Mouse (Mus musculus) forebrain, embryonic 11.5 days (tissue): ENCODE data around the gene Slc41a3. TPM values are rescaled to one million over a fixed set of nuclear protein-coding genes. Genes with fewer than 3 reads are reported as not detected.

Experiments
- ATAC-seq: fragments of 200-750 bp; cut with Nextera tagmentation; replicated peaks from 2 replicates; pipeline ENCODE4 v1.8.0; 2017; ENCODE audit warnings: moderate TSS enrichment; ENCODE audit not compliant: low FRiP score
- DNase-seq: peaks from one replicate; pipeline ENCODE4 v3.0.0-alpha.2; 2017; ENCODE audit warnings: low spot score
- H3K27ac ChIP-seq: fragments of 300-500 bp; sonication (generic); 2 replicates; pipeline ENCODE4 v1.5.1; 2014; ENCODE audit warnings: low read depth, low read length
- H3K27me3 ChIP-seq: fragments of 300-500 bp; sonication (generic); 2 replicates; pipeline ENCODE4 v1.6.1; 2014; ENCODE audit warnings: mild to moderate bottlenecking, low read length, mixed read lengths; ENCODE audit not compliant: control insufficient read depth, insufficient read depth
- H3K36me3 ChIP-seq: fragments of 300-500 bp; sonication (generic); 2 replicates; pipeline ENCODE4 v1.6.1; 2014; ENCODE audit warnings: mild to moderate bottlenecking, low read length, moderate library complexity, mixed read lengths; ENCODE audit not compliant: control insufficient read depth, insufficient read depth
- H3K4me1 ChIP-seq: fragments of 300-500 bp; sonication (generic); replicated peaks from 2 replicates; pipeline ENCODE4 v1.6.1; 2014; ENCODE audit warnings: low read length, mixed read lengths; ENCODE audit not compliant: control insufficient read depth, insufficient read depth
- H3K4me2 ChIP-seq: fragments of 300-500 bp; sonication (generic); 2 replicates; pipeline ENCODE4 v1.6.1; 2014; ENCODE audit warnings: low read depth, mild to moderate bottlenecking, low read length, moderate library complexity, mixed read lengths; ENCODE audit not compliant: severe bottlenecking
- H3K4me3 ChIP-seq: fragments of 300-500 bp; sonication (generic); 2 replicates; pipeline ENCODE4 v1.5.1; 2014; ENCODE audit warnings: low read depth, low read length
- H3K9ac ChIP-seq: fragments of 300-500 bp; sonication (generic); 2 replicates; pipeline ENCODE4 v1.6.1; 2014; ENCODE audit warnings: low read length
- H3K9me3 ChIP-seq: fragments of 300-500 bp; sonication (generic); 2 replicates; pipeline ENCODE4 v1.6.1; 2016; ENCODE audit warnings: low read length, mixed read lengths; ENCODE audit not compliant: control insufficient read depth
- WGBS: fragments of 180-500 bp; shearing (Covaris S2); extraction: QIAGEN DNeasy Blood & Tissue Kit; methylation state at CpG from one replicate; pipeline ENCODE4 v1.1.7; 2014; 5-methylcytosine and 5-hydroxymethylcytosine counted together
- polyA plus RNA-seq: library from polyadenylated mRNA; unstranded; fragments of >200 nt; fragmentation: Nextera tagmentation; extraction: Ambion mirVana; gene quantifications from 2 replicates; pipeline ENCODE4 v1.2.1, GENCODE M21; 2014

The Slc41a3 gene
- polyA plus RNA-seq, 1 experiment from 2014 or later, result 2.2 TPM

DNA sequence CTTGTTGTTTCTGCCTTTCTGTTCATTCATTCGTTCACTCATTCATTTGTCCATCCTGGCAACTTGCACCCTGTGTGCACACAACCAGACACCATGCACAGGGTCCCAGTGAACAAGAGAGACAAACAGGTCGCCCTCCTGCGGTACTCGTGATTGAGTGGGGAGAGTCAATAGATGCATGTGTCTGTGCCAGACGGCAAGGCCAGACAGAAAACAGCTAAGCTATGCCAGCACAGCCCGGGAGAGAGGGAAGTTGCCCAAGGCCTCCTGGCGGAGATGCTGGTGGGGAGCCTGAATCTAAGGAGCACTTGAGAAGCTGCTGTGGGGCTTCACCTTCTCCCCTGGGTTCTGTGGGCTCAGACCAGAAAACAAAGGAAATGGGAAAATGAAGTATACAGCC, 10.8 kb downstream of the Slc41a3 start:
- H3K9me3 ChIP-seq, result no peaks in the 10 kb centered on the region
- H3K9ac ChIP-seq, result no peak overlapping the region
- 81% methylated on average over 7 of the region's 7 CpGs for WGBS
- no peaks in the 10 kb centered on the region for H3K27me3 ChIP-seq
- ATAC-seq, result no peak
- no peak overlapping the region for H3K4me2 ChIP-seq
- H3K4me1 ChIP-seq, result no peaks in the 10 kb centered on the region
- no peak overlapping the region for H3K27ac ChIP-seq
- no peak overlapping the region for H3K4me3 ChIP-seq
- H3K36me3 ChIP-seq, result no peaks in the 10 kb centered on the region
- DNase-seq, result no peak

DNA sequence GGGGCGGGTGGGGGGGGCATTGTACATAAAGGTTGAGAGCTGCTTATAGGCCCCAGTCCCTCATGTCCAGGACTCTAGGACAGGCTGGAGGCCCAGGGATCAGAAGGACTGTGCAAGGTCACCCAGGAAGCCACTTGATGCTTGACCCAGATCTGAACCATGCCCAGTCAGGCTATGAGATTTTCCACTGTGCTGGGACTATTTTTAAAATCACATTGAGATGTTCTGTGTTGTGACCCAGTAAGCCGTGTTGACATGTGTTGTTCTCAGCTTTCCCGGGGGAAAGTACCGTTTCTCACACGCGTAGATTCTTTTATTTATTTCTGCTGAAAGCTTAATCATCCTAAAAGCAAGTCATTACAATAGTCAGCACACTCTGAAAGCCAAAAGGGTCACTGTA, 11.5 kb downstream of the Slc41a3 start:
- Histone ChIP-seq H3K4me3 (no peak overlapping the region), H3K36me3 (no peaks in the 10 kb centered on the region), H3K27ac (no peak overlapping the region), H3K9me3 (no peaks in the 10 kb centered on the region), H3K4me2 (no peak overlapping the region), H3K4me1 (no peaks in the 10 kb centered on the region), H3K9ac (no peak overlapping the region), H3K27me3 (no peaks in the 10 kb centered on the region)
- ATAC-seq, result no peak
- WGBS, result 86% methylated on average over 6 of the region's 6 CpGs
- no peak for DNase-seq

DNA sequence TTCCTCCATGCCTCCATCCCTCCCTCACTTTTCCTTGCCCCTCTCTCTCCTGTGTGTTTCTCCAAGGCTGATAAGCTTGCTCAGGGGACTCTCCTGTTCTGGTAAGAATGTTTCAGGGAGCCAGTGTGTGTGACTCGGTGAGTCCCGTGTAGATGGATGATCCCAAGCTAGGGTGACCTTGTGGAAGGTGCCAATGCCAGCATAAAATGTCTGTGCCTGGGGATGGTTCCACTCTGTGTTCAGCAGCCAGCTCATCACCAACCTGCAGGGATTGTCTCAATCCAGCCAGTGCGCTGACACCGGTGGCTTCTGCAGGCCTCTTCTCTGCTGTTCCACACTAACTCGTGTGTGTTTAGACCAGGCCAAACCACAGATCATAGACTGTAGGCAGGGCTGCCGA, 12.0 kb downstream of the Slc41a3 start:
- no peak overlapping the region for H3K4me2 ChIP-seq
- DNase-seq (no peak), ATAC-seq (no peak)
- H3K9me3 ChIP-seq, result no peaks in the 10 kb centered on the region
- no peaks in the 10 kb centered on the region for H3K4me1 ChIP-seq
- 89% methylated on average over 6 of the region's 6 CpGs for WGBS
- H3K9ac ChIP-seq, result no peak overlapping the region
- H3K4me3 ChIP-seq, result no peak overlapping the region
- H3K27ac ChIP-seq, result no peak overlapping the region
- no peaks in the 10 kb centered on the region for H3K36me3 ChIP-seq
- H3K27me3 ChIP-seq, result no peaks in the 10 kb centered on the region

DNA sequence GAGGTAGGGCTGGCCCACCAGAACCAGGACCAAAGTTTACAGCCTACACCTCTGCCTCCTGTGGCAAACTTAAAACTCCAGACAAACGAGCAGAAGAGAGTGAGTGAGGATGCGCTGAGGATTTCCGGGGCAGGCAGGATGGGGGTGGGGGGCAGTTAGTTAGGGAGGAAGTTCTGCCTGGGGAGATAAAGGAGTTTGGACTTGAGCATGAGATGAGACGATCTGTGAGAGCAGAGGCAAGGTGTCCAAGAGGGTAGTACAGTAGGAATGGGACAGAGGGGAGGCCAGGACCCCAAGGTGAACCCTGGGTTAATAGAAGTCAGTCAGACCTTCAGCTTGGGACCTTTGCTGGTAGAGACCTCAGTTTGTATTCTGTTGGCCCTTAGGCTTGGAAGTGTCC, 13.7 kb downstream of the Slc41a3 start:
- 74% methylated on average over 4 of the region's 4 CpGs for WGBS
- Histone ChIP-seq H3K4me1 (no peaks in the 10 kb centered on the region), H3K9me3 (no peaks in the 10 kb centered on the region), H3K9ac (no peak overlapping the region), H3K27me3 (no peaks in the 10 kb centered on the region), H3K4me3 (no peak overlapping the region), H3K36me3 (no peaks in the 10 kb centered on the region), H3K27ac (no peak overlapping the region), H3K4me2 (no peak overlapping the region)
- ATAC-seq (no peak), DNase-seq (no peak)

DNA sequence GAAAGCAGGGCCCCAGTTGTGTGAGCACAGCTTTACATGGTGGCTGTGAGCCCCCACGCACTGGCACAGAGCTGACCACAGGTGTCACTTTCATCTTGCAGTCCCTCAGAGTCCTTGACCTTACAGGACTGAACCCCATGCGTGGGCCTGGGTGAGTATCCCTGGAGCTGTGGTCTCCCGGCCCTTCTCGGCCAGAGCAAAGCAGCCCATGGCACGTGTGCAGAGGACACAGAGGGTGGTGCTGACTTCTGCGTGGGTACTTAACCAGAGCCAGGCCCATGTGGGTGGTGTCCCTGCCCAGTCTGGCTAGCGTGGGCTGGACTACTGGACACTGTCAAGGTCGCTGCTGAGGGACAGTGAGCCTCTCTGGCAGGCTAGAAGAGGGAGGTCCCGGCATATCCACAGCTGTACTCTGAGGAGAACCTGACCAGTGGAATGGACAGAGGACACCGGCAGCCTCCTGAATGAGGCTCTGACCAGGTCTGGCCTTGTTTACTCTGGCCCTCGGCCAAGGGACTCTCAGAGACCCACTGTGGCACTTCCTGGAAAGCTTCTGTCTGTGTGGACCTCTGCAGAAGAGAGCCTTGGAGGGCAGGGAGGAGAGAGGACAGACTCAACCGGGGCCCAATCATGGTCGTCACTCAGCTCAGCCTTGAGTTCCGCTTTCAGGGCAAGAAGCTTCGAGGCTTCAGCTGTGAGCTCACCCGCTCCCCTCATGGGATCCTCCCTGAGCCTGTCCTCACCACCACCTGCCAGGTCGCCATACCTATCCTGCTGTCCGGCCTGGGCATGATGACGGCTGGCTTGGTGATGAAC, 14.5 kb downstream of the Slc41a3 start:
- DNase-seq, result no peak
- WGBS, result 83% methylated on average over 19 of the region's 19 CpGs

DNA sequence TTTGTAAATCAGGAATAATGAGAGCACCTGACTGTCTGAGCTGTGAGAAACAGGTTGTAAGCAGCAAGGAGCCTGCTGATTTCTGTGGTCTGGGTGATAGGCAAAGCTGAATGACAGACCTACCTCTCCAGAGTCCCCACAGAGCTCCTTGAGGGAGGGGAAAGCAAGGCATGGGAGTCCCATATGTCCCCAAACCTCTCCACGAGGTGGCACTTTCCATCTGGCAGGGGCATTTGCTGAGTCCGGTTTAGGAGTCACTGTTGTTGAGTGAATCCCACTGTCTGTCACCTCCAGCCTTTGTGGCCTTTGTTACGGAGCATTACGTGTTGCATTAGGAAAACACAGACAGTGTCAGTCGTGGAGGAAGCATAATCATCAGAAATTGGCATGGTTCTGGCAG, 15.4 kb downstream of the Slc41a3 start:
- 71% methylated on average over 5 of the region's 5 CpGs for WGBS
- Histone ChIP-seq H3K4me1 (no peaks in the 10 kb centered on the region), H3K4me2 (no peak overlapping the region), H3K9ac (no peak overlapping the region), H3K27me3 (no peaks in the 10 kb centered on the region), H3K27ac (no peak overlapping the region), H3K4me3 (no peak overlapping the region), H3K9me3 (no peaks in the 10 kb centered on the region), H3K36me3 (no peaks in the 10 kb centered on the region)
- no peak for DNase-seq
- no peak for ATAC-seq

More for the DNA sequence above, 14.5 kb downstream of the Slc41a3 start:
- Histone ChIP-seq H3K9me3 (no peaks in the 10 kb centered on the region), H3K27ac (no peak overlapping the region), H3K9ac (no peak overlapping the region), H3K4me3 (no peak overlapping the region), H3K27me3 (no peaks in the 10 kb centered on the region), H3K4me2 (no peak overlapping the region), H3K36me3 (no peaks in the 10 kb centered on the region), H3K4me1 (no peaks in the 10 kb centered on the region)
- ATAC-seq, result no peak

DNA sequence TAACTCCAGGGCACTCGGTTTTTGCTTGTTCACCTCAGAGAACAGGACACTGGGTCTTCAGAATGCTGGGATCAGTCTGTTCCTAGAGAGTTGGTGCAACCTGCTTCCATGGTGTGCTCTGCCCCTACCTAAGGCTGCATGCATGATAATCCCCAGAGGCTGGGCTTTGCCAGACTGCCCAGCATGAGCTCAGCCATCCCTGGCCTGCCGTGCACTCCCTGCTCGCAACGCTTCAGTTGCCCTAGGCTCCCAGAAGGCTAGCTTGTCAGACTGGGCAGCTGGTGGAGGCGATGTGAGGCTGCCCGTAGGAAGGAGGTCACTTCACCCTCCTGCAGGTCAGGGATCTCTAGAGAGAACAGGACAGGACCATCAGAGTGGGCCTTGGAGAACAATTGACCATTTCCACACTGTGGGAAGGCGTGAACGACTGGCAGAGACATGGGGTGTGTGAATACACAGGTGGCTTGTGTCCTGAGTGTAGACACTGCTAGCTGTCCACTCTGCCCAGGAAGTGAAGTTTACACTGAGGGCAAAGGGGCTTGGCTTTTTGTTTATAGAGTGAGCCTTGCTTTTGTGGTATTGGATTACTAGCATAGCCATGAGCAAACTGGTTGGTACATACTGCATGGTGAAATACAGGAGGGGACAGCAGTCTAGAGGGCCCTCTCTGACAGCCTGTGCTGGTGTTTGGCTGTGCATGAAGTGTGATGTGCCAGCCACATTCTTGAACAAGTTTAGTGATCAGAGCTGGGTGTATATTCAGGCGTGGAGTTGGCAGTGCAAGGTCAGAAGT, 16.5 kb downstream of the Slc41a3 start:
- ATAC-seq (no peak), DNase-seq (no peak)
- Histone ChIP-seq H3K27ac (no peak overlapping the region), H3K9ac (no peak overlapping the region), H3K36me3 (no peaks in the 10 kb centered on the region), H3K27me3 (no peaks in the 10 kb centered on the region), H3K4me2 (no peak overlapping the region), H3K9me3 (no peaks in the 10 kb centered on the region), H3K4me3 (no peak overlapping the region), H3K4me1 (no peaks in the 10 kb centered on the region)
- WGBS, result 42% methylated on average over 9 of the region's 9 CpGs

DNA sequence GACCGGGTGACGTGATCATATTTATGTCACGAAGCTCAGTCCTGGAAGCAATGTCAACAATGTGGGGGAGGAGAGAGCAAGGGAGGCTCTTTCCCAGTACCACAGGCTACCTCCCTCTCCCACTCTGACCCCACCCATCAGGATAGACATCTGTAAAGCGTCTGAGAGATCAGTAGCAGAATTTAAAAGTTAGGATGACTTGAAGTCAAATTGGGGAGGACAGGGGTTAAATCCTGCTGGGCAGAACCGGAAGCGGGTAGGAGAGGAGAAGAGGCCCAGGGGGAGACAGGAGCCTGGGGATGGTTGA, 17.0 kb downstream of the Slc41a3 start:
- Histone ChIP-seq H3K4me1 (no peaks in the 10 kb centered on the region), H3K27ac (no peak overlapping the region), H3K9me3 (no peaks in the 10 kb centered on the region), H3K4me3 (no peak overlapping the region), H3K4me2 (no peak overlapping the region), H3K9ac (no peak overlapping the region), H3K27me3 (no peaks in the 10 kb centered on the region), H3K36me3 (no peaks in the 10 kb centered on the region)
- ATAC-seq (no peak), DNase-seq (no peak)
- 82% methylated on average over 6 of the region's 6 CpGs for WGBS
